Comparison of ENCODE assay signal across 10 mouse cellular contexts in the genomic region with DNA sequence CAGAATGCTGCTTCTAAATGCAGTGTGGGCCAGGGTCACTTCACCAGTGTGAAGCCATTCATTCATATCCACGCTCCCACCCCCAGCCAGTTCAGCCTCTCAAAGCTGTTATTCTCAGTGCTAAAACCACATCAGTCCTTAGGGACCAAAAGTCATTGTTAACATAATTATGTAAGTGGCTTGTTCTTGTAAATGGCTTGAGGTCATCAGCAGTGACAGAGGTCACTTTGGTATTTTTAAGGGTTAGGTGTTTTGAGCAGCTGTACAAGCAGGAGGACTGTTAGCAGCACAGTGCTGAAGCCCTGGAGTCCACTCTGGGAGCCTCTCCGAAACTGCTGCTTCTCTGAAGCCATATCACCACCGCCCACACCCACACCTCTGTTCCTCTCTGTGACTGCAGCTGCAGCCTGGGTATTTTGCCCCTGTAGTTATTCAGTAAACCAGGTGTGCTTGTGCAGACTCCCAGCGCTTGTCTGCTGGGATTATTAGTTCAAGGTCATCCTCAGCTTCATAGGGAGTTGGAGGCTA. TPM values are rescaled to one million over a fixed set of nuclear protein-coding genes. Genes with fewer than 3 reads are reported as not detected.
DNase-seq lines count a peak whose midpoint lies in the region; ATAC-seq and TF ChIP-seq lines count a peak whose summit lies in the region.
"Had no signal": no experiment of that assay in that cellular context is flagged by ENCODE, and none has a peak within 500 bp of the region (broad histone marks: within the 10 kb centered on the region; RNA-seq: fewer than 3 reads in every experiment).

No protein-coding gene starts in this region.

- H3K4me3 ChIP-seq in lung, embryonic 14.5 days (ENCODE audit: low read depth, low read length), result no peak overlapping the region
- H3K4me3 ChIP-seq in cortical plate, adult 2 months (ENCODE audit: insufficient read depth, low read length), result no peak overlapping the region
- no peak overlapping the region for H3K4me3 ChIP-seq in kidney, postnatal 0 days (replicated peaks; ENCODE audit: low read depth, low read length)
- peak overlapping the region; percentile 12; the same call in 1 of the 2 replicates for H3K4me3 ChIP-seq in spleen, adult 2 months (ENCODE audit: extremely low read depth, insufficient read depth, insufficient read length)
- no peak overlapping the region for H3K4me3 ChIP-seq in forebrain, embryonic 14.5 days (ENCODE audit: low read depth, low read length)
- H3K4me3 ChIP-seq: midbrain, embryonic 12.5 days had no signal

- ATAC-seq in lung, embryonic 14.5 days (ENCODE audit: insufficient read depth), result no peak
- no peak for ATAC-seq in kidney, postnatal 0 days (replicated peaks; ENCODE audit: low FRiP score, low read depth)
- no peak for ATAC-seq in forebrain, embryonic 14.5 days
- ATAC-seq: forebrain, postnatal 0 days had no signal

- H3K9me3 ChIP-seq in lung, embryonic 14.5 days (ENCODE audit: low read depth, low read length), result no peaks in the 10 kb centered on the region
- H3K9me3 ChIP-seq in kidney, postnatal 0 days (replicated peaks; ENCODE audit: low read length), result no peaks in the 10 kb centered on the region
- no peaks in the 10 kb centered on the region for H3K9me3 ChIP-seq in forebrain, embryonic 14.5 days (replicated peaks; ENCODE audit: control insufficient read depth, low read length)
- H3K9me3 ChIP-seq: midbrain, embryonic 12.5 days had no signal

- TF ChIP-seq CTCF in lung, embryonic 14.5 days (IDR thresholded peaks at IDR 0.05; ENCODE audit: low read depth), result no peak
- no peak for TF ChIP-seq CTCF in cortical plate, adult 2 months (IDR thresholded peaks at IDR 0.05; ENCODE audit: extremely low read depth, insufficient read depth, low read length)
- no peak for TF ChIP-seq CTCF in kidney, postnatal 0 days (IDR thresholded peaks at IDR 0.05; ENCODE audit: low read depth)
- TF ChIP-seq CTCF in spleen, adult 2 months (IDR thresholded peaks at IDR 0.05; ENCODE audit: extremely low read depth, insufficient read depth, insufficient read length, insufficient replicate concordance), result no peak

- H3K9ac ChIP-seq in lung, embryonic 14.5 days, result no peak overlapping the region
- H3K9ac ChIP-seq in kidney, postnatal 0 days (ENCODE audit: low read depth, low read length), result no peak overlapping the region
- H3K9ac ChIP-seq in forebrain, embryonic 14.5 days (ENCODE audit: low read length), result no peak overlapping the region
- H3K9ac ChIP-seq: forebrain, postnatal 0 days; midbrain, embryonic 12.5 days had no signal

- H3K36me3 ChIP-seq in lung, embryonic 14.5 days (ENCODE audit: insufficient read depth), result peaks cover 10% of the 10 kb centered on the region
- H3K36me3 ChIP-seq in kidney, postnatal 0 days (ENCODE audit: insufficient read depth, low read length), result 0 out of 2 replicates have a peak, but pooled peaks cover 4% of the 10 kb centered on the region
- H3K36me3 ChIP-seq in spleen, adult 2 months (ENCODE audit: control insufficient read depth, insufficient read depth, low read length), result peaks cover 11% of the 10 kb centered on the region
- H3K36me3 ChIP-seq in forebrain, embryonic 14.5 days (ENCODE audit: control insufficient read depth, insufficient read depth, low read length), result peaks cover 19% of the 10 kb centered on the region

- TF ChIP-seq POLR2A in cortical plate, adult 2 months (IDR thresholded peaks at IDR 0.05; ENCODE audit: extremely low read depth, insufficient read depth, low read length), result no peak
- TF ChIP-seq POLR2A in spleen, adult 2 months (IDR thresholded peaks at IDR 0.05; ENCODE audit: low read depth, low read length), result no peak

- peak overlapping the region; percentile 73 for H3K27ac ChIP-seq in lung, embryonic 14.5 days (ENCODE audit: low read depth)
- H3K27ac ChIP-seq in cortical plate, adult 2 months (ENCODE audit: insufficient read depth, low read length), result peak overlapping the region; percentile 55; the same call in 1 of the 2 replicates
- H3K27ac ChIP-seq in kidney, postnatal 0 days, result peak overlapping the region; percentile 31; the same call in 1 of the 2 replicates
- peak overlapping the region; percentile 98 for H3K27ac ChIP-seq in spleen, adult 2 months (ENCODE audit: insufficient read depth, low read length)
- H3K27ac ChIP-seq in forebrain, embryonic 14.5 days (ENCODE audit: low read depth, low read length), result no peak overlapping the region
- H3K27ac ChIP-seq: midbrain, embryonic 12.5 days had no signal

- H3K4me2 ChIP-seq in lung, embryonic 14.5 days, result no peak overlapping the region
- H3K4me2 ChIP-seq in kidney, postnatal 0 days (ENCODE audit: low read length), result no peak overlapping the region
- H3K4me2 ChIP-seq in forebrain, embryonic 14.5 days (ENCODE audit: low read length), result no peak overlapping the region
- H3K4me2 ChIP-seq: midbrain, embryonic 12.5 days had no signal

- DNase-seq in lung, embryonic 14.5 days, result no peak
- DNase-seq in lung, postnatal 10 days, result no peak
- DNase-seq in kidney, postnatal 0 days (ENCODE audit: low spot score), result no peak
- peak; percentile 39 to 68 for DNase-seq in spleen, adult 2 months (ENCODE audit: low read depth in 1 of 2, low spot score in 2 of 2)
- no peak for DNase-seq in left cerebral cortex, postnatal 14 days (ENCODE audit: low spot score in 2 of 2)
- DNase-seq in forebrain, embryonic 14.5 days (ENCODE audit: low spot score), result no peak
- no peak for DNase-seq in left cerebral cortex, adult 8-10 months (ENCODE audit: low spot score in 2 of 2)
- DNase-seq: forebrain, postnatal 0 days had no signal

- WGBS in lung, embryonic 14.5 days, result 67% methylated on average over 4 of the region's 4 CpGs
- 56% methylated on average over 4 of the region's 4 CpGs for WGBS in kidney, postnatal 0 days
- WGBS in spleen, adult 2 months, result 13% methylated on average over 4 of the region's 4 CpGs
- WGBS in forebrain, embryonic 14.5 days, result 83% methylated on average over 4 of the region's 4 CpGs

- peaks cover 20% of the 10 kb centered on the region for H3K4me1 ChIP-seq in lung, embryonic 14.5 days (ENCODE audit: insufficient read depth)
- peaks cover 14% of the 10 kb centered on the region for H3K4me1 ChIP-seq in cortical plate, adult 2 months (ENCODE audit: control insufficient read depth, insufficient read depth, low read length)
- peaks cover 5% of the 10 kb centered on the region for H3K4me1 ChIP-seq in kidney, postnatal 0 days (replicated peaks; ENCODE audit: insufficient read depth, low read length)
- H3K4me1 ChIP-seq in spleen, adult 2 months (ENCODE audit: control insufficient read depth, insufficient read depth, insufficient read length), result peaks cover 55% of the 10 kb centered on the region; the same call in 1 of the 2 replicates
- no peaks in the 10 kb centered on the region for H3K4me1 ChIP-seq in forebrain, embryonic 14.5 days (ENCODE audit: control insufficient read depth, insufficient read depth, low read length)

- no peaks in the 10 kb centered on the region for H3K27me3 ChIP-seq in lung, embryonic 14.5 days (ENCODE audit: insufficient read depth, low read length)
- no peaks in the 10 kb centered on the region for H3K27me3 ChIP-seq in kidney, postnatal 0 days (ENCODE audit: insufficient read depth, low read length)
- no peaks in the 10 kb centered on the region for H3K27me3 ChIP-seq in spleen, adult 2 months (ENCODE audit: control insufficient read depth, insufficient read depth, low read length)
- no peaks in the 10 kb centered on the region for H3K27me3 ChIP-seq in forebrain, embryonic 14.5 days (replicated peaks; ENCODE audit: control insufficient read depth, insufficient read depth, low read length)
- H3K27me3 ChIP-seq: midbrain, embryonic 12.5 days had no signal

- intact Hi-C loops in left cerebral cortex, postnatal 14 days (cut with DNase I), result no loop called here

RNA-seq across cellular contexts. Expression of a gene that starts 27.6 kb away (rescaled TPM):
- 59.3 and 61.3 TPM in 2 replicates for polyA plus RNA-seq in lung, embryonic 14.5 days (2014; fragmentation: Nextera tagmentation; extraction: Ambion mirVana)
- polyA plus RNA-seq in cortical plate, adult 2 months (2012; rRNA removed), result 36.1 and 37.2 TPM in 2 replicates
- 54.2 and 65.2 TPM in 2 replicates for polyA plus RNA-seq in kidney, postnatal 0 days (2015; fragmentation: Nextera tagmentation; extraction: Ambion mirVana)
- 83.8 and 110 TPM in 2 replicates for polyA plus RNA-seq in spleen, adult 2 months (2012; rRNA removed)
- total RNA-seq in left cerebral cortex, postnatal 14 days (2021), result 10 to 100 TPM; 62.3 to 66.7 TPM
- polyA plus RNA-seq in forebrain, embryonic 14.5 days (2014; fragmentation: Nextera tagmentation; extraction: Ambion mirVana), result 65.1 and 79.2 TPM in 2 replicates
- 10 to 100 TPM; 40.0 to 54.9 (median 50.1) TPM for total RNA-seq in left cerebral cortex, adult 8-10 months (2022)

RNA-seq across cellular contexts. Expression of a gene that starts 51.0 kb away (rescaled TPM):
- 2.0 and 2.2 TPM in 2 replicates for polyA plus RNA-seq in lung, embryonic 14.5 days (2014; fragmentation: Nextera tagmentation; extraction: Ambion mirVana)
- 0.40 and 0.50 TPM in 2 replicates for polyA plus RNA-seq in cortical plate, adult 2 months (2012; rRNA removed)
- polyA plus RNA-seq in kidney, postnatal 0 days (2015; fragmentation: Nextera tagmentation; extraction: Ambion mirVana), result 2.3 and 2.8 TPM in 2 replicates
- polyA plus RNA-seq in spleen, adult 2 months (2012; rRNA removed), result 5.3 and 6.7 TPM in 2 replicates
- 1 to 10 TPM in 1 of 2 experiments, under 1 TPM in 1; 0.42 to 1.5 TPM for total RNA-seq in left cerebral cortex, postnatal 14 days (2021)
- polyA plus RNA-seq in forebrain, embryonic 14.5 days (2014; fragmentation: Nextera tagmentation; extraction: Ambion mirVana), result 0.22 and 0.42 TPM in 2 replicates
- 1 to 10 TPM in 1 of 4 experiments, under 1 TPM in 3; 0.37 to 1.0 (median 0.65) TPM for total RNA-seq in left cerebral cortex, adult 8-10 months (2022)

Comparison
In these comparisons a context has a peak if more than half of its experiments do, and no peak if none do; other contexts are left out.
1. DNase-seq: peak in spleen, adult 2 months (2 of 2); none in lung, embryonic 14.5 days (single experiment), lung, postnatal 10 days (single experiment), kidney, postnatal 0 days (single experiment), left cerebral cortex, postnatal 14 days (0 of 2), forebrain, embryonic 14.5 days (single experiment) and left cerebral cortex, adult 8-10 months (0 of 2).